Mouse (Mus musculus) regulatory T cell (primary cell): ENCODE measurements around the gene Rpp40.

Experiments used
- in situ Hi-C: fragments of 300-600 bp; cut with MboI, MseI; formaldehyde crosslinking; loops from one replicate; pipeline ENCODE4 v1.15.1; 2025; ENCODE audit warnings: high pct_unique_total_duplicates

Gene Rpp40

GRCm38 (mm10) chr13:35905879-35906481 lies at the start of gene Rpp40:
Rpp40 (minus strand) TSS chr13:35906359.
- in situ Hi-C loops, result no loop called here

DNA sequence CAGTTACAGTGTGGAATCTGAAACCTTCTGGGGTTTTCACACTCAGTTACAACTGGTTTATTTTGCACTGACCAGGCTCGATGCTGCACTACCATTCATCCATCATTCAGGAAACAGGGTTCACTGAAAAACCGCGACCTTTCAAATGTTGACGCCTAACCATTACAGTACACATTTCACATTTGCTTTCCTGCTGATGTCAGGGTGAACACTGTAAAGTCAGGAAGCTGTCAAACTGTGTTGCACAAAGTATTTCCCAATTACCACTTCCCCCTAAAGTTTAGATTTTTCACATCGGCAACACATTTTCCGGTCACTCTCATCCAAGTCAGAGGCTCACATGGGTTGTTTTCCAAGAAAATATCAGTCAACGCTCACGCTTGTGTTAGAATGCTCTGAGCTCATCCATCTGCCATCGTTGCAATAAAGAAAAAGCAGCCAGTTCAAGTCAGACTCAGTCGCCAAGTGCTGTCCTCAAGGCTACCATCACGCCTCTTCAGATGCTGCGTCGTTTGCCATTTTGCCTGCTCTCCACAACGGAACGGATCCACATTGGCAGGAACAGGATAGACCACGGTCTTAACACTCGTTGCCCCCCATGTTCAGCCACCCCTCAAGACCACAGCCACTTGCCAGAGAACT lies 43.8 kb upstream of the Rpp40 start:
- in situ Hi-C loops, result loop anchor here (5.0 kb wide), 2 partner anchors 73 to 883 kb away; no protein-coding TSS in a partner anchor

GRCm38 (mm10) chr13:35947354-35948000 lies 41.3 kb upstream of the Rpp40 start:
- in situ Hi-C loops, result no loop called here

DNA sequence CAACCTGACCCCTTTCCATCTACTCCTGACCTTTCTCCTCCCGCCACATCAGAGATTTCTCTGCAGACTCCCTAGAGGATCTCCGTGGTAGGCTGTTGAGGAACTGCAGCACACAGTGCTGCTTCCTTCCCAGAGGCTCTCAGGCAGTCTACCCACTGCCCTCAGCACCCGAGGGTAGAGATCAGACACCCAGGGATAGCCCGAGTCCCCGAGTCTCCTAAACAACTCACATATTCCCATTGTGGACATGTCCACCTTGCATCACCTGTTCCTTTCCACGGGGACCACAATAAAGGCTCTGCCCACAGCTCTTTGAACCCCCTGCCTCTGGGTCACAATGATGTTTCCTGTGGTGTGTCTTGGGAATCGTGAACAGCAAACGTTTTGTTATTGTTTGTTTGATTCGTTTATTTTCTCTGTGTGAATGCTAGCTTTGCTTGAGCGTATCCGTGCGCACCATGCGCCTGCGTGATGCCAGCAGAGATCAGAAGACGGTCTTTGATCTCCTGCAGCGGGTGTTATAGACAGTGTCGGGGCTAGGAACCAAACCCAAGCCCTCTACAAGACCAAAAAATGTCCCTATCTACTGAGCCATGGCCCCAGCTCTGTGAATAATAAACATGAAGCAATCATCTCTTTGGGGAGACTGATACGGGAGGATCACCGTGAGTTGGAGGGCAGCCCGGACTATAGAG lies 40.6 kb upstream of the Rpp40 start:
- in situ Hi-C loops, result no loop called here

DNA sequence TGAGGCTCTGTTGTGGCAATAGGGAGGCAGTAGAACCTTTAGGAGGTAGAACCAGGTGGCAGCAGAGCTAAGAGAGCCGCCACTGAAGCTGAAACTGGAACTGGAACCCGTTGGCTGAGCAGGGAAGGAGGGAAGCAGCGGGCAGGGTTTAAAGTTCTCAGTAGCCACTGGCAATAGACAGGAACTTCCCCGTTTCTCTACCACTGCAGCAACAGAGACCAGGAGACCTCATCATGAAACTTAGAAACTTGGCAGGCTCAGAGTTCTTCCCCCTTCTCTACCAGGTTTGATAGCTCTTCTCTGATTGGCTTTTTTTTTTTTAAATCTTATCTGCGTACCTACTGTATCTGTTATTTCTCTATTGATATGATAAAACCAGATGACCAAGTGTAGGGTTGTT lies 34.8 kb upstream of the Rpp40 start:
- in situ Hi-C loops, result no loop called here

- in situ Hi-C loops, result no loop called here
Observed at GRCm38 (mm10) chr13:35939871-35940665, 33.9 kb upstream of the Rpp40 start.

- in situ Hi-C loops, result no loop called here
Observed at GRCm38 (mm10) chr13:35937991-35938390, 31.8 kb upstream of the Rpp40 start.

DNA sequence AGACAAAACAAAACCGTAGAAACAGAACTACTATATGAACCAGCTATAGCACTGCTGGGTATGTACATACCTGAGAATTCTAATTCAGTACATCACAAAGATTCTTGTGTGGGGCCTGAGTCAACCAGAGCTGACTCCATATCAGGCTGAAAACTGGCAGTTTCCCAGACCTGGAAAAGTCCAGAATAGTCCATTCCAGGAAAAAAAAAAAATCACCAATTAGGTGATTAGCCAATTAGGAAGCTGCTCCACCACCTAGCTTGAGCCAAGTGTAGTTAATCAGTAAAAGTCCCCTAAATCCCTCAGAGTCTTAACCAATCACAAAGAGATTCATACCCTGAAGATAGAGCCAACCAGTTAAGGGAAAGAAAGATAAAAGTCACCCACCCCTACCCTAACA lies 5.3 kb upstream of the Rpp40 start:
- in situ Hi-C loops, result no loop called here

GRCm38 (mm10) chr13:35905378-35905777 lies 781 bp downstream of the Rpp40 start:
- in situ Hi-C loops, result no loop called here

DNA sequence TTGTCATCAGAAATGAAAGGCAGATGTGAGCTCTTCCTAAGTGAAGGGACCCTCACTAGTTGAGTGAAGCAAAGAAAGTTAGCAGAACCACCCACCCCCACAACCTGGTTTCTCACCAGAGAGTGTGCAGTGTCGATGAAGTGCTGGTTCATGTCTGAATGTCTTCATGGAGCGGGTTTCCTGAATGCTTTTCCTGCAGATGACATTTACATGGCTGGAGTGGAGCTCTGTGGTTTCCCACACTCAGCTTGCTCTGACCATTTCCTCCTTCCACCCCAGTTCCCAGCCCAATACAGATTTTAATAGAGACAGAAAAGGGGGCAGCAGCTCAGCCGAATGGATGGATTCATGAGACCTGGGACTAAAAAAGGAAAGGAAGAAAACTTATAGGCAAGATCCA lies 13.3 kb downstream of the Rpp40 start:
- in situ Hi-C loops, result no loop called here

- in situ Hi-C loops, result no loop called here
Observed at GRCm38 (mm10) chr13:35886121-35886725, 19.9 kb downstream of the Rpp40 start.

DNA sequence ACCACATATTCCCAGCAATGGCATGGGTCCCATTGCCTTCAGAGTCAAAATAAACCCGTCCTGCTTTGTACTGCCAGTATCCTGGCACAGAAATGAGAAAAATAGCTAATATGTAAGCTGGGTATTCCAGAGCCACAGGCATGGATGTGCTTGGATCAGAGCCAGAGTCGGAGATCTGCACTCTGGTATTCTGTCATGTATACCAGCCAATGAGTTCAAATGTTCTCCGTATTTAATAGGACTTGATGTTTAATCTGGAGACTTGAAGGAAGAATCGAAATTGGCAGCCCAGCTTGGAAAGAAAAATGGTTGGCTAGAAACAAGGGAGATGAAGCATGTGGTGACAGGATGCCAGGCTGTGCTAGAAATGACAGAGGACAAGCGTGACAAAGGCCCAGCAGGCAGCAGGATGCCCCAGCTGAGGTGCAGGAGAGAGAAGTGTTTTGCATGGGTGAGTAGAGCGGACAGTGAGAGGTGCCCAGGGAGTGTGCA lies 25.6 kb downstream of the Rpp40 start:
- in situ Hi-C loops, result no loop called here

GRCm38 (mm10) chr13:35879519-35879918 lies 26.6 kb downstream of the Rpp40 start:
- in situ Hi-C loops, result loop anchor here (5.0 kb wide), 1 partner anchor 73 kb away; no protein-coding TSS in a partner anchor

- in situ Hi-C loops, result loop anchor here (5.0 kb wide), 1 partner anchor 73 kb away; no protein-coding TSS in a partner anchor
Observed at GRCm38 (mm10) chr13:35879068-35879467, 27.1 kb downstream of the Rpp40 start.

DNA sequence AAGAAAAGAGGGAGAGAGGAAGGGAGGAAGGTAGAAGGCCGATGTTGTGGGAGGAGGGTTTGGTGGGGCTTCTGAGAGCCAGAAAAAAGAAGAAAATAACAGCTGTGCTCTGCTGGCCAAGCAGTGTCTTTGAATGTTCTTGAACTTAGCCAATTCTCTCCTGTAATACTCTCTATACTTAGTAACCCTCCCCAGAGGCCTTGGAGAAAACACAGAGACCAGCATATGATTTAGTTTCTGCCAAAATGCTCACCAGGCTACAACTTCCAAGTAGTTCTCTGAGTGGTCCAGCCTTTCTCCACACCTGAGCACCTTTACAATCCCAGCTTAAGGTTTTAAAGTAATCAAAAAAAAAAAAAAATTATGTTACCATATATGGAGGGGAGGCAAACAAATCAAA lies 27.9 kb downstream of the Rpp40 start:
- in situ Hi-C loops, result loop anchor here (5.0 kb wide), 1 partner anchor 74 kb away; no protein-coding TSS in a partner anchor

DNA sequence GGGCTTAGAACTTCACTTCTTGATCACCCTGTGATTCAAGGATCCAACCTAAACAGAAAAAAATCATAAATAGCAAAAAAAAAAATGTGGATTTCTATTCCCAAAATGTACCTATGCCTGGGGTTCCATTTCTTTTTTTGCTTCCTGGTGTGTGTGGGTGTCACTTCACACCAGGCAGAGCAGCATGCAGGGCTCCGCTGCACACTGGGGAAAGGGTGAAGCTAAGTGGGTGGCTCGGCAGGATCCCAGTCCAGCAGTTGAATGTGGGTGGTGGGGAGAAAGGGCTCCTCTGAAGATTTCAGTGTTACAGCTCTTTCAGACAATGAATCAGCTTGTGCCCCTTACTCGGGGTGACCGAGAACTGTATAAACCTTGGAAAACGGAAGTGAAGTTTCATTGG lies 30.8 kb downstream of the Rpp40 start:
- in situ Hi-C loops, result loop anchor here (5.0 kb wide), 1 partner anchor 77 kb away; no protein-coding TSS in a partner anchor

DNA sequence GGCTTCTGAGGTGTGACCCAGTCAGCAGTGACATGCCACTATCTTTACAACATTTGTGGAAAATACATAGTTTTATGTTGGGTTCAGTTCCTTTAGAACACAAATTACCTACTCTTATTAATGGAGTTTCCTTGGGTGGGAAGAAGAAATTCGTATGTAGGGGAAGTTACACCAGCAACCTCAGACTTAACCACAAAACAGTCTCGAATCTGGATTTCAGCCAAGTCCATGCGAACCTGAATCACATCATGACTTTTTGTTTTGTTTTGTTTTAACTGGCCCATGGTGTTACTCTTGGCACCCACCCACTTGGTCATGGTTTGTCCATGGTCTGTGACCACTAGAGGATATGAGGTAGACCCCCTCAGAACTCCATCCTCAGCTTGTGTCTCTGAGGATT lies 35.1 kb downstream of the Rpp40 start:
- in situ Hi-C loops, result no loop called here

DNA sequence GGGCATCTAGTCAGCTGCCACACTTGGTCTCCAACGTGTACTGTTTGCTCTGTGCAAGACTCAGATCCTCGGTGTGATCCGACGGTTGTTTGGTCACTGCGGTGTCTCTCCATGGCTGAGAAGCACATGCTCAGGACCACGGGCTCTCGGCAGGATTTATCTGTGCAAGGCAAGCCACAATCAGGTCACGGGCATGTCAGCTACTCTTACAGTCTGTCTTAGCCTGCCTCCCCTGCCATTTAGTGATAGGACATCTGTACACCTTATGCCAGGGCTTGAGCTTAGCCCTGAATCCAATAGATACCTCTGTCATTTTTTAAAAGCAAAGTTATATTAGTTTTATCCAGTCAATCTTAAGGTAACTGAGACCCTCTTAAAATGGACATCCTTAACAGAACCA lies 35.5 kb downstream of the Rpp40 start:
- in situ Hi-C loops, result no loop called here

- in situ Hi-C loops, result loop anchor here (5.0 kb wide), 1 partner anchor 104 kb away; no protein-coding TSS in a partner anchor
Observed at GRCm38 (mm10) chr13:35860916-35861315, 45.2 kb downstream of the Rpp40 start.

DNA sequence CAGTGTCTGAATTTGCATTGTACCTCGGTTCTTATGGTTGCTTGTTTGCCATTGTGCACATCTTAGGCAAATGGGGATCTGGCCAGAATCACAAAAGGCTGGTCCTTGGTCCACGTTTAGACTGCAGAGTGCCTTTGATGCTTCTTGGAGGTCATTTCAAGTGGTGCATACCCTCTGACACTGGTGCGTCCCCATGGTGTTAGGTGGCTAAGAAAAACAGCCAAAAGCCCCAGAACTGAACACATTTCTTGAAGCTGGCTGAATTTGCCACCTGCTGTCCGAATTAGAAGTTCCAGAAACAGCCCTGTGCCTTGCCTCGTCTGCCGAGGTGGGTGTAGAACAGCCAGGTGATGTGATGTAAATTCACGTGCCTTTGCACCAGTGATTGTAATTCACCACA lies 48.7 kb downstream of the Rpp40 start:
- in situ Hi-C loops, result no loop called here
